Mouse (Mus musculus) lung, postnatal 25 days (tissue): ENCODE results near the gene Mid1.
"Not testable (repeated sequence)": the region's sequence is repeated elsewhere in the genome, so short reads cannot be mapped to it uniquely, and the experiment has no call there.

Experiments used
- DNase-seq: peaks from one replicate; pipeline ENCODE4 v3.0.0; 2022; ENCODE audit warnings: low spot score

The Mid1 gene

GRCm38 (mm10) chrX:169987368-169987837 lies 302.4 kb downstream of the Mid1 start:
- not testable (repeated sequence) for DNase-seq

GRCm38 (mm10) chrX:169988571-169989218 lies 303.7 kb downstream of the Mid1 start:
- not testable (repeated sequence) for DNase-seq

GRCm38 (mm10) chrX:169989219-169989595 lies 304.2 kb downstream of the Mid1 start:
- DNase-seq: not testable (repeated sequence)

DNA sequence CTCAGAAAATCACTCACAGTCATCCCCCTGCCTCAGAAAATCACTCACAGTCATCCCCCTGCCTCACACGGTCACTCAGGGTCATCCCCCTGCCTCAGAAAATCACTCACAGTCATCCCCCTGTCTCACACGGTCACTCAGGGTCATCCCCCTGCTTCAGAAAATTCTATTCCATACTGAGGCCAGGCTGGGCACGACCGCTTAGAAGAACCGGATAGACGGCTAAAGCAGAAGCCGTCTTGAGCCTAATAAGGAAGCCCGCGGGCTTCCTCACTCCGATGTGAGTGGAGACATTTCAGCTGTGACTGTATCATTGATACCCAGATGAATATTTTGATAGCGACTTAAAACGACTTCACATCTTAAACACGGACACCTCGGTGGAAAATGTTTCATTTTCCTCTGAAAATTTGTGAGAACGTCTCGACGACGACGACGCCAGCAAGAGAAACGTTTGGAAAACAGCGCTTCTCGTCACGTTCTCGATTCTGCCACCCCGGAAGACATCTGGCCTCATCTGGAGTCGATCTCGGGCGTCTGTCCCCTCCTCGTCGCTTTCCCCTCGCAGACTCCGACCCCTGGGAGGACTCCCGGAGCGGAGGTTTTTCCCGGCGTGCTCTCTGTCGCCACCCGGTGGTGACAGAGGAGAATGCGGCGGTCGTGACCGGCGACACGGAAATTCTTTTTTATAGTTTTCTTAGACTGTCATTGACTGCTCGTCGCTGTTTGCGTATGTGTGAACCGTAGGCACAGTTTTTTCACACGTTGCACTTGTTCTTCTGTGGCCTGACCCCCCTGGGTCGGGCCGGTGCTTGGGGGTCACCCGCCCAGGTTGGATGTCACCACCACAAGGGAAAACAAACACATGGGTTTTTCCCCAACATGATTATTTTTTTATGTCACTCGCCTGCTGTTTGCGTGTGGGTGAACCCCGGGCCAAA lies 305.0 kb downstream of the Mid1 start:
- peak; percentile 68 for DNase-seq

- peak; percentile 96 for DNase-seq
These were observed 306.3 kb downstream of the Mid1 start for GRCm38 (mm10) chrX:169991128-169991873.

DNA sequence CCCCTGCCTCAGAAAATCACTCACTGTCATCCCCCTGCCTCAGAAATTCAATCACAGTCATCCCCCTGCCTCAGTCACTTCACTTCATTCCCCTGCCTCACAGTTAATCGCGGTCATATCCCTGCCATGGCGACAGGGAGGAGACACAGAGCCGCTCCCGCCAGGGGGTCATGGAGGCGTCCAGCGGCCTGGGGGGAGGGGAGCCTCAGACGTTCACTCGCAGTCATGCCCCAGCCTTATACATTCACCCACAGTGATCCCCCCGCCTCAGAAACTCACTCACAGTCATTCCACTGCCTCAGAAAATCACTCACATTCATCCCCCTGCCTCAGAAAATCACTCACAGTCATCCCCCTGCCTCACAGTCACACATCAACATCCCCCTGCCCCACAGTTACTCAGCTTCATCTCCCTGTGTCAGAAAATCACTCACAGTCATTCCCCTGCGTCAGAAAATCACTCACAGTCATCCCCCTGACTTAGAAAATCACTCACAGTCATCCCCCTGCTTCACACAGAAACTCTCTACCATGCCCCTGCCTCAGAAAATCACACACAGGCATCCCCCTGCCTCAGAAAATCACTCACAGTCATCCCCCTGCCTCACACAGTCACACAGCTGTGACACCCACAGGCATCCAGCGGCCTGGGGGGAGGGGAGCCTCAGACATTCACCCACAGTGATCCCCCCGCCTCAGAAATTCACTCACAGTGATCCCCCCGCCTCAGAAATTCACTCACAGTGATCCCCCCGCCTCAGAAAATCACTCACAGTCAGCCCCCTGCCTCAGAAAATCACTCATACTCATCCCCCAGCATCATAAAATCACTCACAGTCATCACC lies 307.3 kb downstream of the Mid1 start:
- DNase-seq: not testable (repeated sequence)

DNA sequence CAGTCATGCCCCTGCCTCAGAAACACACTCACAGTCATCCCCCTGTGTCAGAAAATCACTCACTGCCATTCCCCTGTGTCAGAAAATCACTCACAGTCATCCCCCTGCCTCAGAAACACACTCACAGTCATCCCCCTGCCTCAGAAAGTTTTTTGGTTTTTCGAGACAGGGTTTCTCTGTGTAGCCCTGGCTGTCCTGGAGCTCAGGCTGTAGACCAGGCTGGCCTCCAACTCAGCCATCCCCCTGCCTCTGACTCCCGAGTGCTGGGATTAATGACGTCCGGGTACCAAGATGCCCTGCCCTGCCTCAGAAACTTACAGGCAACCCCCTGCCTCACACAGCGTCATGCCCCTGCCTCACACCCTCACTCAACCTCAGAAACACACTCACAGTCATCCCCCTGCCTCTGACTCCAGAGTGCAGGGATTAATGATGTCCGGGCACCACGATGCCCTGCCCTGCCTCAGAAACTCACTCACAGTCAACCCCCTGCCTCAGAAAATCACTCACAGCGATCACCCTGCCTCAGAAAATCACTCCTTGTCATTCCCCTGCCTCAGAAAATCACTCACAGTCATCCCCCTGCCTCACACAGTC lies 308.1 kb downstream of the Mid1 start:
- not testable (repeated sequence) for DNase-seq

- not testable (repeated sequence) for DNase-seq
These were observed 309.2 kb downstream of the Mid1 start for GRCm38 (mm10) chrX:169994011-169994865.

DNA sequence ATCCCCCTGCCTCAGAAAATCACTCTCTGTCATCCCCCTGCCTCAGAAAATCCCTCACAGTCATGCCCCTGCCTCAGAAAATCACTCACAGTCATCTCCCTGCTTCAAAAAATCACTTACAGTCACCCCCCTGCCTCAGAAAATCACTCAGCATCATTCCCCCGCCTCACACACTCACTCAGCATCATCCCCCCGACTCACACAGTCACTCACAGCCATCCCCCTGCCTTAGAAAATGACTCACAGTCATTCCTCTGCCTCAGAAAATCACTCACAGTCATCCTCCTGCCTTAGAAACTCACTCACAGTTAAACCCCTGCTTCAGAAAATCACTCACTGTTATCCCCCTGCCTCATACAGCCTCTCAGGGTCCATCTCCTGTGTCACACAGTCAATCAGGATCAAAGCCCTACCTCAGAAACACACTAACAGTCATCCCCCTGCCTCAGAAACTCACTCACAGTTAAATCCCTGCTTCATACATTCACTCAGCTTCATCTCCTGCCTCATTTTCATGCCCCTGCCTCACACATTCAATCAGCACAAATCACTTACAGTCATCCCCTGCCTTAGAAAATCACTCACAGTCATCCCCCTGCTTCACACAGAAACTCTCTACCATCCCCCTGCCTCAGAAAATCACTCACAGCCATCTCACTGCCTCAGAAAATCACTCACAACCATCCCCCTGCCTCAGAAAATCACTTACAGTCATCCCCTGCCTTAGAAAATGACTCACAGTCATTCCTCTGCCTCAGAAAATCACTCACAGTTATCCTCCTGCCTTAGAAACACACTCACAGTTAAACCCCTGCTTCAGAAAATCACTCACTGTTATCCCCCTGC lies 310.1 kb downstream of the Mid1 start:
- DNase-seq: not testable (repeated sequence)

DNA sequence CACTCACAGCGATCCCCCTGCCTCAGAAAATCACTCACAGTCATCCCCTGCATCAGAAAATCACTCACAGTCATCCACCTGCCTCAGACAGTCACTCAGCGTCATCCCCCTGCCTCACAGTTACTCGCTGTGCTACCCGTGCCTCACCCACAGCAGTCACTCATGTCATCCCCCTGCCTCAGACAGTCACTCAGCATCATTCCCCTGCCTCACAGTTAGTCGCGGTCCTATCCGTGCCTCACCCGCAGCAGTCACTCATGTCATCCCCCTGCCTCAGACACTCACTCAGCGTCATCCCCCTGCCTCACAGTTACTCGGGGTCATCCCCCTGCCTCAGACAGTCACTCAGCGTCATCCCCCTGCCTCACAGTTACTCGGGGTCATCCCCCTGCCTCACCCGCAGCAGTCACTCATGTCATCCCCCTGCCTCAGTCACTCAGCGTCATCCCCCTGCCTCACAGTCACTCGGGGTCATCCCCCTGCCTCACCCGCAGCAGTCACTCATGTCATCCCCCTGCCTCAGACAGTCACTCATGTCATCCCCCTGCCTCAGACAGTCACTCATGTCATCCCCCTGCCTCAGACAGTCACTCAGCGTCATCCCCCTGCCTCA lies 311.0 kb downstream of the Mid1 start:
- not testable (repeated sequence) for DNase-seq

GRCm38 (mm10) chrX:169996926-169997325 lies 311.9 kb downstream of the Mid1 start:
- DNase-seq: peak; percentile 72

DNA sequence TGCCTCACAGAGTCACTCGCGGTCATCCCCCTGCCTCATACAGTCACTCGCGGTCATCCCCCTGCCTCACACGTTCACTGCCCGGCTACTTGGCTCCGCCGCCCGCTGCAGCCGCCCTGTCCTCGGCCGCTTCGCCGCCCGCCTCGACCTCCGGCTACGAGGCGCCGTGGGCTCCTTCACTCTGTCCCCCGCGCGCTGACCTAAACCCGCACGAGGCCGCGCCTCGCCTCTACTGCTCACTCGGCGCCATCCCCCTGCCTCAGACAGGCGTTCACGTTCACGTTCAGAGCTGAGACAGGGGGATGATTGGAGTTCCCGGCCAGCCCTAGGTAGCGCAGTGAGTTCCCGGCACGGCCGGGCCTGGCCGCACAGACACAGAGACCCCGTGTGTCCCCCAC lies 312.5 kb downstream of the Mid1 start:
- not testable (repeated sequence) for DNase-seq

DNA sequence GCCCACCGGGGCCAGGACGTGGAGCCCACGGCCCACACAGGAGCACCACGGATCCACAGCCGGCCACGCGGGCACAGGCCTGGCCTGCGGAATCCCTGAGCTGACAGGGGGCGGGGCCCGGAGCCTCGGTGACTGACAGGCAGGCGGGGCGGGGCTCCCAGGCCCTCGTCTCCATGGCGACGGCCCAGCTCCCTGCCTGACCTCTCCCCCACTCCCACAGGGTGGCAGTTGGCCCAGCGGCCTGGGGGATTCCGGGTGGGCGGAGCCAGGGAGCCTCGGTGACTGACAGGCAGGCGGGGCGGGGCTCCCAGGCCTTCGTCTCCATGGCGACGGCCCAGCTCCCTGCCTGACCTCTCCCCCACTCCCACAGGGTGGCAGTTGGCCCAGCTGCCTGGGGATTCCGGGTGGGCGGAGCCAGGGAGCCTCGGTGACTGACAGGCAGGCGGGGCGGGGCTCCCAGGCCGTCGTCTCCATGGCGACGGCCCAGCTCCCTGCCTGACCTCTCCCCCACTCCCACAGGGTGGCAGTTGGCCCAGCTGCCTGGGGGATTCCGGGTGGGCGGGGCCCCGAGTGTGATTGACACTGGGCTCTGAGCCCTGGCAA lies 313.0 kb downstream of the Mid1 start:
- peak; percentile 100 for DNase-seq

- not testable (repeated sequence) for DNase-seq
These were observed 313.7 kb downstream of the Mid1 start for GRCm38 (mm10) chrX:169998559-169999219.

- DNase-seq: not testable (repeated sequence)
These were observed 314.4 kb downstream of the Mid1 start for GRCm38 (mm10) chrX:169999226-169999883.

DNA sequence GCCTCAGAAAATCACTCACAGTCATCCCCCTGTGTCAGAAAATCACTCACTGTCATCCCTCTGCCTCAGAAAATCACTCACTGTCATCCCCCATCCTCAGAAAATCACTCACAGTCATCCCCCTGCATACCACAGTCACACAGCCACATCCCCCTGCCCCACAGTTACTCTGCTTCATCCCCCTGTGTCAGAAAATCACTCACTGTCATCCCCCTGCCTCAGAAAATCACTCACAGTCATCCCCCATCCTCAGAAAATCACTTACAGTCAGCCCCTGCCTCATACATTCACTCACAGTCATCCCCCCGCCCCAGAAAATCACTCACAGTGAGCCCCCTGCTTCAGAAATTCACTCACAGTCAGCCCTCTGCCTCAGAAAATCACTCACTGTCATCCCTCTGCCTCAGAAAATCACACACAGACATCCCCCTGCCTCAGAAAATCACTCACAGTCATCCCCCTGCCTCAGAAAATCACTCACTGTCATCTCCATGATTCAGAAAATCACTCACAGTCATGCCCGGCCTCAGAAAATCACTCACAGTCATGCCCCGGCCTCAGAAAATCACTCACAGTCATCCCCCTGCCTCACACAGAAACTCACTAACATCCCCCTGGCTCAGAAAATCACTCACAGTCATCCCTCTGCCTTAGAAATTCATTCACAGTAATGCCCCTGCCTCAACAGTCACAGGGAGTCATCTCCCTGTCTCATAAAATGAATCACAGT lies 315.1 kb downstream of the Mid1 start:
- not testable (repeated sequence) for DNase-seq
